Mouse (Mus musculus) liver, embryonic 14.5 days (tissue): ENCODE measurements around the gene Tmem270.

Source experiments
- CTCF ChIP-seq: IDR thresholded peaks from 2 replicates; pipeline ENCODE4 v1.5.1; 2016; ENCODE audit warnings: antibody characterized with exemption, low read depth, control low read depth
- EP300 ChIP-seq: IDR thresholded peaks from 2 replicates; pipeline ENCODE4 v1.6.1; 2016; ENCODE audit warnings: antibody characterized with exemption, low read depth

DNA sequence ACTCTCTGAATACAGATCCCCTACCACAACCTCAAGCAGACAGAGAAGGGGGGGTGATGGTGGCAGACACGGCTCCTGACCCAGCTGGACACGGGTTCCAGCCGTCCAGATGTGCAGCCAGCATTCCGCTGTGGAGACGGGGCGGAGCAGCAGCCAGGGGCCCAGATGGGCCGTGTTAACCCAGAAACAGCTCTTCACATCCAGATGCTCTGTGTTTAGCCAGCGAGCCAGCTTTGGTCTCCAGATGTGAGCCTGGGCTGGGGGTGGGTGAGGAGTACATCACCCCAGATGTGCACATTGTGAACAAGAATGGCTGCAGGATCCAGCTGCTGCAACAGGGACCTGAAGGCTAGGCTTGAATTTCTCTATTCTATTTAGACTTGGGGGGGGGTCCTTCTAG, 11.2 kb downstream of the Tmem270 start:
- TF ChIP-seq EP300 = no peak
- no peak for TF ChIP-seq CTCF
